Mouse (Mus musculus) cerebellum, adult 9-10 months (tissue): ENCODE results near the gene Tuba8.

Experiments
- DNase-seq: peaks from one replicate; pipeline ENCODE4 v3.0.0; 2022

Gene Tuba8

DNA sequence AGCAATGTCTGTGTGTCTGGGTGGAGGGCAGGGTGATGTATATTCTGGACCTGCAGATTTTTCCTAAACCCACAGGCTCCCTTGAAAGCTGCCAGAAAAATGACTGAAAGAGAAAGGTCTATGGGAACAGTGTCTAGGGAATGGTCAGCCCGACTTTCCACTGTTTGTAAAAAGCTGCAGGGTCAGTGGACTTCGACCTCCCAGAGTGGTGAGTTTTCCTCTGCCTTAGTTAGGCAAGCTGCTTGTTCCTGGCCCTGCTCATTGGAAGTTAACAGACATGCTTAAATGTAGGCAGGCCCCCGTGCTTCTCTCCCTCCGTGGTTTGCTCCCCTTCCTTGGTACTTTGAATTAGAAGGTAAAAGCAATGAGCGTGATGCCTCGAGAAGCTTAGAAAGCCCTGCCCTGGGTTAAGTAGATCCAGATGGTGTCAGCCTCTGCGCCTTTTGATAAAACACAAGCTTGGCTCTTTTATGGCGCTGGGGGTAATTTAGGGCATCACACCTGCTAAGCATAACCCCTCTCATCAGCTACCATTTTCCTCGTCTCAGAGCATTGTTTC lies 12.6 kb upstream of the Tuba8 start:
- DNase-seq, result no peak

DNA sequence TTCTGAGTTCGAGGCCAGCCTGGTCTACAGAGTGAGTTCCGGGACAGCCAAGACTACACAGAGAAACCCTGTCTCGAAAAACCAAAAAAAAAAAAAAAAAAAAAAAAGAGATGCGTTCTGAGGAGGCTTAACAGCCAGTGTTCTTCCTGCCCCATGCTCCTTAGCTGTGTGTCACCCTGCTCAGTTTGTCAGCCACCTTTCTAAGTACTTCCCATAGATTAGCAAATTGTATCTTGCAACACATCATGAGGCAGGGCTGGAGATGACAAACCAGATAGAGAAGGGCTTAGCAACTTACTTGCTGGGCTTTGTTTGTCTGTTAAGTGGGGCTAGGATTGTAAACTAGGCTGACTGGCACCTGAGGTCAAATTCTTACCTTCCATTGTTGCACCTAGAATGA lies 10.0 kb upstream of the Tuba8 start:
- no peak for DNase-seq

GRCm38 (mm10) chr6:121202026-121202425 lies 8.5 kb upstream of the Tuba8 start:
- DNase-seq, result no peak

GRCm38 (mm10) chr6:121206481-121206880 lies 4.0 kb upstream of the Tuba8 start:
- no peak for DNase-seq

GRCm38 (mm10) chr6:121209584-121209983 lies 912 bp upstream of the Tuba8 start:
- DNase-seq, result no peak

GRCm38 (mm10) chr6:121210926-121211289 lies 412 bp downstream of the Tuba8 start:
- no peak for DNase-seq

- DNase-seq, result peak; percentile 34
Measured at GRCm38 (mm10) chr6:121211743-121212142, 1.2 kb downstream of the Tuba8 start.

DNA sequence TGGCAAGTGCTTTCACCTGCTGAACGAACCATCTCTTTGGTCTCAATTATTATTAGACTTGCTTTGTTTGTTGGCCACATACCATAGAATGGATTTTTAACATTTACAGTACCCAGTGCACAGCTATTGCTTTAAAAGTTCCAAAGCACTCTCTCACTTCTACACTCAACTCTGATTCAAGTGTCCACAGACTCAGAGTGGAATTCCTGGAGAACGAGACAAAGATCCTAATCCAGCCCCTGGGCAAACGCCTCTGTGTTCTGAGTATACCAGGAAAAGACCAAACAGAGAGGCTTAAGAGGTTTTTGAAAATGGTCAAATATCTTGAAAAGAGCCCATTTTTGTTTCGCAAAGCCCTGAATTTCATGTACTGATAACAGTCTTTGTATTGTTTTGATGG lies 2.5 kb downstream of the Tuba8 start:
- DNase-seq, result no peak

- no peak for DNase-seq
Measured at GRCm38 (mm10) chr6:121214221-121214620, 3.7 kb downstream of the Tuba8 start.

- DNase-seq, result no peak
Measured at GRCm38 (mm10) chr6:121214667-121215330, 4.3 kb downstream of the Tuba8 start.

DNA sequence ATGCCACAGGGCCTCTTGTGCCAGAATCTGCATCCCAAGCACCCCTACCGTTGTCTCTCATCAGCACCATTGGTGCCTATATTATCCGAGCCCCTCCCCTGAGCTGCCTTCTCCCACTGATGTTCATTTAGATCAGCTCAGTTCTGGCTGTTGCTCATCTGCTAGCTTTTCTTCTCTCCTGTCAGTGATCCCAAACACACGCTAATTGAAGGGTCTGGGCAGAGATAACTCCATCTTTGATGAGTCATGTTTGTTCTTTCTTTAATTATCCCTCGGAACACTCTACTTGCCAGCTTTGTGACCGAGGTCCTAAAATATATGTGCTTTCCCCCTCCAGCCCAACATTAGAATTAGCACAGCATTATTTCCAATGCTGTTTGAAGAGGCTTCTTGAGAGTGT lies 4.8 kb downstream of the Tuba8 start:
- DNase-seq, result no peak

DNA sequence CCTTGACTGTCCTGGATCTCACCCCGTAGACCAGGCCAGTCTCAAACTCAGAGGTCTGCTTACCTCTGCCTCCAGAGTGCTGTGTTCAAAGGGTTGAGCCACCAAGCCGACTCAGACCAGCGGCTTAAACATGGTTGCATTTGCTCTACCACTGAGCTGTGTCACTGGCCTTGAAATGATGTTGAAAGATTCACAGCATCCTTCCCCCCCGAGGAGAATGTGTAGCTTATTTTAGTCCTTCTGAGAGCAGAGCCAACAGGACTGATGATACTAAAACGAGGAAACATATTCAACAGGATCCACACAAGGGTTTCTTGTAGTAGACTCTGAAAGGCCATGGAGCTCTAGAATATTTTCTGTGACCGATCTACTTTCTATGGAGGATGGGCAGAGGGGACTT lies 5.4 kb downstream of the Tuba8 start:
- no peak for DNase-seq

DNA sequence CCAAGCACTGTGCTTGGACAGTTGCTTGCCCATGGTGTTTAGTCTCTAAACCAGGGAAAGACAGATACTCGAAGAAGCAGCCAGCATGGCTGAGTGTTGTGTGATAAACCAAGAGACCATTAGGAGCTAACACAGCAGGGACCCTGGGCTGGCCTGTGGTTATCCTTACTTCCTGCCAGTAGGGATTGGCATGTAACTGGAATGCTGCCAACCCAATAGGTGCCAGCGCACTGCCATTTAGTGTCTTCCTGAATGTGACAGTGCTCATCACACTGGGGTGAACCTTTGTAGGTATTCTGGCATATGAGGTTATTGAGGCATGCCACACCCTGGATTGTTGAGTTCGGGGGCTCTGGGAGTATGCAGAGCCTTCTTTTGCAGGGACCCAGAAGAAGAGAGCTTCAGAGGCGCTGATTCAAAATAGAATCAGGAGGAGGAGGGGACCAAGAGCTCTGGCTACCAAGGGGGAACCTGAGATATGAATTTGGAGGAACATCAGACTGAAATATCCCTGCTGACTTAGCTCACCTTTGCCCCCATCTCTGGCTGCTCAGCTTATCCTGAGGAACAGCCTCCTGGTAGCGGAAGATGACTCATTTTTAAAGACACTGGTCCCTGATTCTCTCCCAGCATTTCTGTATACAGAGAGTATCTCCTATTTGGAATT lies 6.2 kb downstream of the Tuba8 start:
- no peak for DNase-seq

- no peak for DNase-seq
Measured at GRCm38 (mm10) chr6:121218002-121218401, 7.5 kb downstream of the Tuba8 start.

DNA sequence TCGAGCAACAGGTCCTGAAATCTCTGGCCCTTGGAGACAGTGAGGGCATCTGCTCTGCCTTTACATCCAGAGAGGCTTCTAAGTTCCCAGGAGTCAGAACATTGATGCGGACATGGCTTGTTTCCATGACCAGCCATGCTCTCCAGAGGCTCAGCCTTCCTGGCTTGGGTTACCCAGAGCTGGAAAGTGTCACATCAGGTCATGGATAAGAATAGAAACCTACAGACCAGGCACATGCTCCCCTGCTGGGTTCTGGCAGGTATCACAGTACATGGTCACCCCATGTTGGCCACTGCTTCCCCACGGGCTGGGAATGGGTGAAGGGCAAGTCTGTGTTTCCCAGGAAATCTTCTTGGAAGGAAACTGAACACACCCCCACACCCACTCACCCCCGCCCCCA lies 8.9 kb downstream of the Tuba8 start:
- DNase-seq, result no peak

- no peak for DNase-seq
Measured at GRCm38 (mm10) chr6:121220181-121220580, 9.7 kb downstream of the Tuba8 start.

- DNase-seq, result no peak
Measured at GRCm38 (mm10) chr6:121221876-121222597, 11.5 kb downstream of the Tuba8 start.

GRCm38 (mm10) chr6:121223001-121223400 lies 12.5 kb downstream of the Tuba8 start:
- DNase-seq, result no peak

- DNase-seq, result no peak
Measured at GRCm38 (mm10) chr6:121224067-121224466, 13.6 kb downstream of the Tuba8 start.

DNA sequence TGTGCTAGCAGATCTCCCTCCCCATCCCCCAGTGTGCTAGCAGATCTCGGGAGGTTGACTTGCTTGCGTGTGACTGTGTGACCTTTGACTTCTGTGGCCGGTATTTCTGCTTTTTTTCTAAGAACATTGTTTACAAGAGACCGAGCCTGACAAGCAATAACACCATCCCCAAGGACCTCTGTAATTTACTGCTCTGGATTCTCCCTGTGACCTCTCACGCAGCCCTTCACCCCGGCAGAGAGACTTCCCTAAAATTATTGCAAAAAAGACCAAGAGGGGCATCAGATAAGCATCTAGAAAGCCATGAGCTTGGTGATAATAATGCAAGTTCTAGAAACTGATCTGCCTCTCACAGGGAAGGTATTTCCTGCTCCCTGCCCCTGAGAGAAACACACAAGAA lies 14.5 kb downstream of the Tuba8 start:
- DNase-seq, result no peak

DNA sequence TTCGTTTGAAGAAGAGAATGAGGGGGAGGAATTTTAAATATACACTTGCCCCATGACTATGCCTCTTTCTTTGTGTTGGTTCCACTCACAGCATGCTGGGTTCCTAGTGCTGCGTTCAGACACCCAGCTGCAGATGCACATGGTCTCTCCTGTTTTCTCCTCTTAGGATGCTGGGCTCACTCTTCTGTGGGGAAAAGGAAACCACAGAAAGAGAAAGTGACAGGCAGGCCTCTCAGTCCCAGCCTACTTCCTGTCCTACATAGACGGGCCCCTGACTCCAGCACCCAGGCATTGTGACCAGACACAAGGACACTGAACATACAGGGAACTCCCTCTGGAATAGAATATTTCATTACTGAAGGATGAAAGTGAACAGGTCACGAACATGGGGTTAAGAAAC lies 15.5 kb downstream of the Tuba8 start:
- no peak for DNase-seq

- no peak for DNase-seq
Measured at GRCm38 (mm10) chr6:121226744-121227143, 16.2 kb downstream of the Tuba8 start.

DNA sequence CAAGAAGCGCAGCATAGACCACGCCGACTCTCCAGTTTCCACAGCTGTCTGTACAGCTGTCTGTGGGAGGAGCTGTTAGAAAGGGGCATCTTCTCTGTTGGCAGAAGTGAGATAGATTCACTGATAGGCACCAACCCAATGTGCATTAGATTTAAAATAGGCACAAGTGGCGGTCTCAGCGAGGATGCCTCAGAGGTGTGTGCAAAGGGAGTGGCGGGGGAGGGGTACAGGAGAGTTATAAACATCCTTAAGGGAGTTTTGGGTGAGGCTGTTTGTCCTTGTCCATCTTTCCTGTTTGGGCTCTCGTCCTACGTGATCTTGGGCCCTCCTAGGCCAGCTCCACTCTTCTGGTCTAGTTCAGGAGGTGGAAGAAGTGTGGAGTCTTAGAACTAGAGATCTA lies 17.9 kb downstream of the Tuba8 start:
- DNase-seq, result no peak

- DNase-seq, result no peak
Measured at GRCm38 (mm10) chr6:121232652-121233051, 22.2 kb downstream of the Tuba8 start.
